Mouse (Mus musculus): ENCODE results near the gene Tdgf1.

- no peak for TF ChIP-seq TAL1 (IDR thresholded peaks at IDR 0.05; ENCODE audit: low read length)
- TF ChIP-seq GATA1 (IDR thresholded peaks at IDR 0.05; ENCODE audit: low read length): no peak
Observed at GRCm38 (mm10) chr9:110959669-110960068, 13.7 kb upstream of the Tdgf1 start.
